Mouse (Mus musculus): ENCODE results near the gene Rrp15.

The Rrp15 gene

GRCm38 (mm10) chr1:186673166-186673565 lies 76.0 kb downstream of the Rrp15 start:
- no peak for DNase-seq (ENCODE audit: low spot score)

Data from left cerebral cortex, adult 11 months (tissue).